Mouse (Mus musculus) fibroblast of lung, adult 2 months (primary cell): Measurements from ENCODE around the gene Arhgap18.

Source experiments
- DNase-seq: peaks from one replicate; pipeline ENCODE4 v3.0.0-alpha.2; 2011; ENCODE audit warnings: low read depth

The Arhgap18 gene

DNA sequence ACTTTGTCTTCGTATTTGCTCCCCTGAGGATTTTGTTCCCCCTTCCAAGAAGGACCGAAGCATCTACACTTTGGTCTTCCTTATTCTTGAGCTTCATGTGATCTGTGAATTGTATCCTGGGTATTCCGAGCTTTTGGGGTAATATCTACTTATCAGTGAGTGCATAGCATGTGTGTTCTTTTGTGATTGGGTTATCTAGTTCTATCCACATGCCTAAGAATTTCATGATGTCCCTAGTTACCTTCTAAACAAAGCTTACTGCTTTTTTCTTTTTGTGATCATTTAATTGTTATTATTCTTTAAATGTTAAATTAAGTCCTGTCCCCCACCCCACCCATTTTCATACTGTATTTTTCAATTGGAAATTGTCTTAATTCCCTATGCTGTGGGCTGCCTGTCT, 78.8 kb downstream of the Arhgap18 start:
- DNase-seq, result no peak

DNA sequence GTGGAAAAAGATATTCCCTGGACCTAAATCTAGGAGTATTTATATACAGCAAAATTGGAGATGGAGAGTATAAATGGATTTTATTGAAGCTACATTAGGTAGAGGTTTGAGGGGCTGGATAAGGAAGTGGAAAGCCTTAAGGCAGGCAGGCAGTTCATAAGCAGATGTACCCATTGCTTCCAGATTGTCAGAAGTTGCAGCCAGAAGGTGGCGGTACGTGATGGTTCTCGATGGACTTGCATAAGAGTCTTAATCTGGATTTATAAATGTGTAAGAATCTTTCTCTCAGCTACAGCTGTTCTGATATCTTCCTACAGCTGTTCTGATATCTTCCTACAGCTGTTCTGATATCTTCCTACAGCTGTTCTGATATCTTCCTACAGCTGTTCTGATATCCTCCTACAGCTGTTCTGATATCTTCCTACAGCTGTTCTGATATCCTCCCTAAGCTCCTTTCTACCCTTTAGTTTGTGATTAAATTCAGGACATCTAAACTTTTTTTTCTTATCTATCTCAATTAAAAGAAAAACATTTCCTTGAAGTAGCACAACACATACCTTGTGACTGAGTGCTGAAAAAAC, 79.5 kb downstream of the Arhgap18 start:
- DNase-seq, result no peak

DNA sequence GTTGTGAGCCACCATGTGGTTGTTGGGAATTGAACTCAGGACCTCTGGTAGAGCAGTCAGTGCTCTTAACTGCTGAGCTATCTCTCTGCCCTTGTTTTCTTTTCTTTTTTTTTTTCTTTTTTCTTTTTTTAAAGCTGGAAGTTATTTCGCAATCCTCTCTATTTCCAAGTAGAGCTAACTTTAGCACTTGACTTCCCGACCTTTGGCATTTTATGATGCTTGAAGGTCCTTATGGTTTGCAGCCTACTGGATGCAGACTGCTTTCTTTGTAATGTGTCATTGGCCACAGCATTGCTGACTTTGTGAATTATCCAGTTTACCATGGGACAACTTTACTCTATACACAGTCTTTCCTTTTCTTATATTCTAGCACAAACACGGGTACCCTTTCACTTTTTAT, 80.2 kb downstream of the Arhgap18 start:
- no peak for DNase-seq

DNA sequence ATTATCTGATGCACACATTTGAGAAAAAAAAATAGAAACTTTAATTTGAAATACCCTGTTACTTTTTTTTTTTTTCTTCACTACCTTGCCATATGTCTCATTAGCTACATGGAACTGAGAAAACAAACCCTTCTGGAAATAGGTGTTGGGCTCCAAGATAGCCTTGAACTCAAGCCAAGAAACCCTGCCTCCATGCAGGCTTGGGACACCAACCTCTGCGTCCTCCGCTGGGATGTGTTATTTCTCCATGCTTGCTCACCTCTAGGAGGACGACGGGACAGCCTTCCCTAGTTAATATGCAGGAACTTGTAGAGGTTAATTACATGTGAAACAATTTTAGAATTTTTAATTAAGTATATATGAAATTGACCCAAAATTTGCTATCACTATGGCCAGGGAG, 96.1 kb downstream of the Arhgap18 start:
- DNase-seq, result no peak

DNA sequence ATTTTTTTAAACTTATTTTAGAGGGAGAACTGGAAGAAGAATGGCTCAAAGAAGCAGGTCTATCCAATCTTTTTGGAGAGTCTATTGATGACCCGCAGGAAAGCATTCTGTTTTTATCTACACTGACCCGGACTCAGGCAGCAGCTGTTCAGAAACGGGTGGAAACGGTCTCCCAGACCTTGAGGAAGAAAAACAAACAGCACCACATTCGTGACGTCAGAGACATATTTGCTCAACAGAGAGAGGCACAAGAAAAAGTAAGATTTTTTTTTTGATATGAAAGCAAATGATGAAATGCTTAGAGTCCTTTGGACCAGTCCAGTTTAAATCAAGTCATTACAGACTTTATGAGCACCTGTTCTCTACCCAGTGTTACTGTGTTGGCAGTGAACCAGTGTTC, 96.6 kb downstream of the Arhgap18 start:
- DNase-seq, result no peak

DNA sequence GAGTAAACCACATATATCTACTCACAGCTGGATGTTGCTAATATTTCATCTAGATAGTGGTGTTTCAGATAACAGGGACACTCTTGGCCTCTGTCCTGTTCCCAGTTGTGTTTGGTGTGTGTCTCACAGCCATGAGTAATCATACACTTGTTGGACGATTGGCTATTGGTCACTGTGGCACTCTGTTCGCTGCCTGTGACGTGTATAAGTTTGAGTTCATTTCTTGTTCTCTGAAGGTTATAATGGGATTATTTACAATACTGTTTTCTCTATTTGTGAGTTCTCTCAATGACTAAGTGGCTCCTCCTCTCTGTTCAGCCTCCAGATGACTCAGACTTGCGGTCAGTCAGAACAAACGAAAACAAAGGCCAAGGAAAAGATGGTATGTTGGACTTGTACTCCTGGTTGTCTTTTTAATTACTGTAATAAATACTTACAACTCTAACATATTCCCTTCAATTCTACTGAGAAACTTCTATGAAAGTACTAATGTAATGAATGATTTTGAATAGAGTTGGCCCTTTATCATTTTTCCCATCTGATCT, 101.4 kb downstream of the Arhgap18 start:
- no peak for DNase-seq

DNA sequence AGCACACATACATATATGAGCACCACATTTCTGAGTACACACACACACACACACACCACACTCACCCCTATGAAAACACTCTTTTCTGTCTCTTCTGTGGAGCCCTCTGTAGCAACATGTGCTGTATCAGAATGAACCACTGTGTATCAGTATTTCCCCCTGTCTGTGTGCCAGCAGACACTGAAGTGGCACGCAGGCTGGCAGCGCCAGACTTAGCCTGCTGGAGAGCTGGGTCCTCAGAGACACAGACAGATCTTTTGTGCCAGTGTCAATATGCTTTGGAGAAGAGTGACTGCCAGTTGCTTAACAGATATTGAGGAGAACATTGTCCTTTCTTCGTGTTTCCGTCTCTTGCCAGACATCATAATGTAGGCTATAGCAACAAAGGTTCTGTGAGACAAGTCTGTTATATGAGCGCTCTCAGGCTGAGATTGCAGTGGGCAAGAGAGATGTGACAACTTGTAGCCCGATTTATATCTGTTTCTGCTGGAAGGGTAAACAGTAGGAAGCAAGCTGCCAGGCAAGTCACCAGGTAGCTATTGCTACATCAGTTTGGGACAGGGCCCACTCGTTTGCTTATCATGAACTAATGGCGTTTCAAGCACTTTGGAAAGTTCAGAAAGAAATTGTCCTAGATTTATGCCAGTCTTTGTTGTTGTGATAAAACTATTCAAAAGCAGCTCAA, 102.8 kb downstream of the Arhgap18 start:
- DNase-seq, result no peak

DNA sequence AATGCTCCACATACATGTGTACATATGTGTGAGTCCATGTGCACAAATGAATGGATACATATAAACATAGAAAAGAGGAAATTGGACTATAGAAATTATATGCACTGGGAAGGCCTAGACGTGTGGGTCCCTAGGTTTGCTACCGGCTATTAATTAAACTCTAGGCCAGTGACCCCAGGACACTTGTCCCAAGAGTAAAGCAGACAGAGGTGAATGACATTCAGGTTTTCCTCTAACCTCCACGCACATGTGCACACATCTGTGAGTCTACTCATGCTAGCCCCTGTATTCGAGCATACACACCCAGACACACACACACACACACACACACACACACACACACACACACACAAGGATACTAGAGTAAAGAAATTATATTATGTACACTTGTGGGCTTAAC, 104.4 kb downstream of the Arhgap18 start:
- DNase-seq, result no peak

DNA sequence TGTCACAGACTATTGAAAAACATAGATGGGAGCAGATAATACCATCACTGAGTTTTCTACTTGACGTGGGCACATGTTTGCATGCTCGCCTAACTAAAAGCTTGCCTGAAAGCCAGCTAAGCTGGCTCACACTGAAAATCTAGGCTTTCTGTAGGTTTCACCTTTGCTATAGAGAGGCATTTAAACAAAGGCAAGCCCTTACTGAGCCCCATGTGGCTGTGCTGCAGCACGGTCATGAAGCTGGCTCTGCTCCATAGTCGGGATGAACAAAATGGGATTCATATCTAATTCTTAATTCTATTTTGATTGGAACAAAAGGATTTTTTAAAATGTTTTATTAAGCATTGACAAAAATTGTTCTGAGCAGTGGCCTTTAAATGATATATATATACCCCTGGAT, 105.3 kb downstream of the Arhgap18 start:
- DNase-seq, result no peak

DNA sequence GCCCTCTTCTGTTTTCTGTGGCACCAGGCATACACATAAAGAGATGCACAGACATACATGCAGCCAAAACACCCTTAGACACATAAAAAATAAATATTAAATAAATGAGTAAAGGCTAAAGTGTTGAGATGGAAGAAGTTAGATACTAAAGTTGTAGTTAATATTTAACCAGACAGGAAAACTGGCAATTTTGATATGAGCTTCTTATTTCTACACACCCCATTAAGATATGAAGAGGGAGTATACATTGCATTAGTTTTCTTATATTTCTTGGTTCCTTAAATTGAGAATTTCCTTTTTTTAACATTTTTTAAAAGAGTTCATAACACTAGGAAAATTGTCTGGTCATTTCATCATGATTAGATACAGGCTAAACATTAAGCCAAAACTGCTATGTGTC, 108.0 kb downstream of the Arhgap18 start:
- DNase-seq, result no peak

DNA sequence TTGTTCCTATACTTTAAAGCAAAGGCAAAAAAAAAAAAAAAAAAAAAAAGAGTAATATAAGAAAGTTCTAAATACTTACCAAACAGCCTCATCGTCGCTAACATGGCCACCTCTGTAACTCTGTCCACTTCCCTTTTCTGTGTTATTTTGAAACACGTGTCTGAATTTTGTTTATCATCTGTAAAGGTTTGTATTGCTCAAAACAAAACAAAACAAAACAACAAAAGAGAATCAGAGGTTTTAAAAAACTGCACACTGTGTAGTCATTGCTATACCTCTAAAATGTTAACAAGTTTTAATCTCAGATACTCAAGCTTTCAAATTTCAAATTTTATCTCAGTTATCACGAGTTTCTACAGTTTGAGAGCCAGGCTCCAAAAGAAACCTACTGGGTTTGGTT, 109.0 kb downstream of the Arhgap18 start:
- DNase-seq, result no peak

DNA sequence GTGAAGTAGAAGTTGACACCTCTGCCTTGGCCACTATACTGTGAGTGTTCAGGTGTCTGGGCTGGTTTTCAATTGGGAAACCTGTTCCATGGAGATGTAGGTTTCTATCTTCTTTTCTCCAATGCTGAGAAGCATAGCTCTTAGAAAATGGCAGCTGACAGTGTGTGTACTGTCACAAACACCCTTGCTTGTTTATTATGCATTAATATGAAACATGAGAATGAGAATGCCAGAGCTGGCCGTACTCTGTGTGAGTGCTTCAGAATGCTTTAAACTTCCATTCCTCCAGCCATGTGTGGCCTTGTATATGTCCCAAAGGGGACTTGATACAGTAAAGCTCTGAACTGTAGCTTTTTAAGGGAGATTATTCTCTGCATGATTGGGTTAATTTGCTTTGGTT, 110.8 kb downstream of the Arhgap18 start:
- no peak for DNase-seq

DNA sequence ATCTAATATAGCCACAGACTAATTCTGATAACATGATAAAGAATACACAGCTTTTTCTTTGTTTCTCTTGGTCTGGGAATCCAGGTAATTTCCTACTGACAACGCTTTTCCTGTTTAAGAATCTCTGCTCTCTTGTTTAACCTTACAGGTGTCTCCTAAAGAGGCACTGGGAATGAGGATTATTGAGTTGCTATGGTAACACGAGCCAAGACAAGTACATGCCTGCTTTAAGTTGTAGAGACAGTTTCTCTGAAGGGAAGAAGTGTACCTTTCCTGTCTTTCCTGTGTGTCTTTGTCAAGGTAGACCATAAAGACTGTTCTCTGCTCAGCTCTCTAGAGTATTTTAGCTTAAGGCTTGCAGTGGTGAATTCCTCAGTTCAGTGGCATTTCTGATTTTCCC, 117.6 kb downstream of the Arhgap18 start:
- no peak for DNase-seq

DNA sequence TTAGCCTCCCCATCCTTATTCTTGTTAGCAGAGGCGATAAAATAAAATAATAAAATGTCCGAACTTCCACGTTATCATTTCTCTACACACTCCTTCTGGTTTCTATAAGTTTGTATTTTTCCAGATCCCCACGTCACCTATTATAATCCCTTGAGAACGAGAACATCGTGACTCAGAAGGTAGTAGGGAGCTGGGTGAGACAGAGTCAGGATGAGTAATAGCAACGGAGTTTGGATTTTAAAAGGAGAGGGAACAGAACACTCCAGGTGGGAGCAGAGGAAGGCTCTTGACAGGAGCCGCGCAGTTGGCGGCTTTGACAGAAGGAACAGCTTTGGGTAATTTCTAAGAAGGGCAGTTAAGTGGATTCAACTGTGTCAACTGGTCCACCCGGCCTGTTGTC, 124.1 kb downstream of the Arhgap18 start:
- DNase-seq, result no peak

DNA sequence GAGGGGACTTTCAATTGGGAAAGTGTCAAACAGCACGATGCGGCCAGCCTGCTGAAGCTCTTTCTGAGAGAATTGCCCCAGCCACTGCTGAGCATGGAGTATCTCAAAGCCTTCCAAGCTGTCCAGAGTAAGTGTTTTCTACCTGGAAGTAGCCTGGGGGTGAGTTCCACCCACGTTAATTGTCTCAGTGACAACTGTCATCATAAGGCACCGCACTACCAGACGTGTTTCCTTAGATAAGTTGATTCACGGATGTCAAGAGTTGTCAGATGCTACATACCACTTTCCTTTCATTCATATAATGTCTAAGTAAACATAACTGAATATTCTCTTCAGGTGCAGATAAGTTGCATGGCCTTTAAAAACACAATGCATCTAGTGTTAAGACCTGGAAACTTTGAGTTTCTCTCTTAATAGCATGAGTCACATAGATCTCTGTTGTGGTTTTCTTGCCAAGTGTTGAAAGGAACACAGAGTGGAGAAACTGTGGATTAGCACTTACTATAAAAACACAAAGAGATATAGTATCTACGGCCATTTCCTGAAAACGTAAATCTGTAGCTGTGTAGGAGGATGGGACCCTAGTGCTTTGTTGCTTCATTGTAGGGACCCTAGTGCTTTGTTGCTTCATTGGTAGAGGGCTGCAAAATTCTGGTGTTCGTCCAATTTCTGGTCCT, 125.8 kb downstream of the Arhgap18 start:
- no peak for DNase-seq

DNA sequence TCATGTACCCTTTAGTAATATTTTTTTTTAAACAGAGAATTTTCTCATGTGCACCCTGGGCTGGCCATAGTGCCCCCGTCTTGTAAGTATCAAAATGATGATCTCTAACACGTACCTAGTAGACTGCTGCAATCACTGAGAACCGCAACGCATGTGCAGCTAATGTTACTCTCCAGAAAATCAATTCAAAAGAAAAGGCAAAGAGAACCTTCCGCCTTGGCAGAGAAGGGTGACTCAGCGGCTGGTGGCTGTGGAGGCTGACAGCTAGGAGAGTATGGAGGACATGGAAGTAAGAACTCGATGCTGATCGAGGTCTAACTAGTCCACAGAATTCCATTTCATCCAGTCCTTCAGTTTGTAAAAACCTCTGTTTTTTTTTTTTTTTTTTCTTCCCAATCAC, 131.7 kb downstream of the Arhgap18 start:
- no peak for DNase-seq

DNA sequence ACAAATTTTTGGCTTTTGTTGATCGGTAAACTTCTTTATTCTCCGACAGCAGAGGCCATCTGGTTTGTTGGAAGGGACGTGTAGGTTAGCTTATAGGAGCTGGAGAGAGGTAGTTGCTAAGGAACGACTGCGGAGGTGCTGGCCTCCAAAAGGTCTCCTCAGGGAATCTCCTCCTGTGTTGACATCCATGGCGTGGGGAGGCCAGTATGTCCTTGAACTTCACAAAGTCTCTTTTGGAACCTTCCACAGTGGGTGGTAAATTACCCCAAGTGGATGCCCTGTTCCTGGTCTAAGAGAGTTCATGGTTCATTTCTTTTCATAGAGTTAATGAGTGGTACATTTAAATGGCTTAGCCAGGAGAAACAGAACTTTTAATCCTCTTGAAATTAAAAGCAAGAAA, 136.0 kb downstream of the Arhgap18 start:
- no peak for DNase-seq

DNA sequence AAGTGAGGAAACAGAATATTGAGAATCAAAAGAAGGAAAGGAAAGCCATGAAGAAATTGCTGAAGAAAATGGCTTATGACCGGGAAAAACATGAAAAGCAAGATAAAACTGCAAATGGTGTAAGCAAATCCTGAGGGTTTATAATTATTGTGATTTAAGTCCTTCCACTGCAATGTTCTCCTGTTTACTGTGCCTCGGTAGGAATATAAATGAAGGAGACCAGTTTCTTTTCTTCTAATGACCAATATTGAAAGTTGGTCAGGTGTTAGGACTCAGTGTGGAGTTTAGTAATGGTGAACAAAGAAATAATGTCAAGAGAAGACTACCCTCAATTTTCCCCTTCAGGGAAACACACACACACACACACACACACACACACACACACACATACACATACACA, 136.5 kb downstream of the Arhgap18 start:
- no peak for DNase-seq

DNA sequence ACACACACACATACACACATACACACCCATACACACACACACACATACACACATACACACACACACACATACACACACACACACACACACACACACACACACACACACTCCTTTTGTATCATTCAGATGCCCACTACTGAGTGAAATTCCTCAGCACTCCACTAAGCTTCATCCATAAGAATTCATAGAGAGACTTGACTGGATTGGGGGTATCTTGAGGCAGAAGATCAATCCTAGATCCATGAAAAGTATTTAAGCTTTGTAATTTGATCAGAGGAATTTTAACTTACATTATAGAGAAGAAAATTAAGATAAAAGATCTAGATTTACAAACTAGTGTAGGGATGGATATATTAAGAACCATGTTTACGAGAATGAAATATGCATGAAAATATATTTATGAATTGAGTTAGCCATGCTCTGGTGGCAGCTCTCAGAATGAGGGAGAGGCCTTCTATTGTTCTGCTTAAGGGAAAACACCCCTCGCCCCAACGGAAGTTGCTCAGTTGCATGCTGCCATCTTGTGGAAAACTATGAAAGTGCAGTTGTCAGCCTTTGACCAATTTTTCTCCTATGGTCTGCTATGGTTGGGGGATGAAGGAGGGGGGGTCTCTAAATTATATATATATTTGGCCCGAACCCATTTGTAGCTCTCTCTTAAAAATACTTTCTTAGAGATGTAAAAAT, 137.2 kb downstream of the Arhgap18 start:
- DNase-seq, result no peak

DNA sequence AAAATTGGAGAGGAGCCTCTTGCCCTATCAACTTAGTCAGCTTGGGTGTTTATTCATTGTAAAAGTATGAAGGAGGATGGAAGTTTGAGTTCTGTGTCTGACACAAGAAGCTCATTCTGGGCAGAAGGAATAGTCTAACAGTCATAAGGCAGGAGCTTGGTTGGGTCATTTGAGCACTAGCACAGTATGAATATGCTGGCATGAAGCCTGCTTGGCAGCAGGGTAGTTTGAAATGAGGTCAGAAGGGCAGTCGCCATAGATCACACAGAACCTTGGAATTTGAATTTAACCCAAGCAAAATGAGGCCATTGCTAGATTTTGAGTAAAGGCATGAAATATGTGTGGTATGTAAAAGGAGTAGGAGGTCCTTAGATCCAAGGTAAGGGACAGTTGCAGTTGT, 139.9 kb downstream of the Arhgap18 start:
- DNase-seq, result peak; percentile 70

DNA sequence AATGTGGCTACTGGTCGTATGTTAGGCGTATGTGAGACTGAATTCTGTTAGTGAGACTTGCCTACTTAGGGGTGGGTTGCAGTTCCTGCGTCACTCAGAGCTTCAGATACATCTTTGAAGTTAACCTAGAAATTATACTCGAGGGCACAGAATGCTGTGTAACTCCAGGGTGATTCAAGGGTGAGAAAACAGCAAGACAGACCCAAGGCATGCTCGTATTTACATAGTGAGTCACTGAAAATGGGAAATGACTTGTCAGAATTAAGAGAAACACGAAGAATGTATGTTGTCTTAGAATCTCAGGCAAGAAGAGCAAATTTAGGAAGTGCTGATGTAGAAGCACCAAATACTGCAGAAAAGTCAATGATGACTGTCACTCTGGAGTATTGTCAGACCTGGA, 142.5 kb downstream of the Arhgap18 start:
- DNase-seq, result no peak

DNA sequence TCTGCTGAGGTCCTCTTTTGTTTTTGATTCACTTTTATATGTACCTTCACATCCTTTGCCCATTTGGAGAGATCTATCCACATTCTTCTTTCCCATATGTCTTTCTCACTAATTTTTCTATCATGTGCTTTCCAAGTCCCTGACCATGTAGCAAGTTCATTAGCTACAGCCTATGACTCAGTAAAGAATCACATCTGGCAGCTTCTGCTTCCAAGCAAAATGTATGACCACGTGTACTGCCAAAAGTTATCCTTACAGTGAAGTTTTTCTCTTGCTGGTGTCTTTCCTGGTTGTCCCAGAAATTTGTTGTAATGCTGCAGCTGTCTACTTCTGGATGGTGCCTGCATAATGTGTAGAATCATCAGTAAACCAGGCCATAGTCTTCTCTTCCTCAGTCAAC, 147.2 kb downstream of the Arhgap18 start:
- no peak for DNase-seq

DNA sequence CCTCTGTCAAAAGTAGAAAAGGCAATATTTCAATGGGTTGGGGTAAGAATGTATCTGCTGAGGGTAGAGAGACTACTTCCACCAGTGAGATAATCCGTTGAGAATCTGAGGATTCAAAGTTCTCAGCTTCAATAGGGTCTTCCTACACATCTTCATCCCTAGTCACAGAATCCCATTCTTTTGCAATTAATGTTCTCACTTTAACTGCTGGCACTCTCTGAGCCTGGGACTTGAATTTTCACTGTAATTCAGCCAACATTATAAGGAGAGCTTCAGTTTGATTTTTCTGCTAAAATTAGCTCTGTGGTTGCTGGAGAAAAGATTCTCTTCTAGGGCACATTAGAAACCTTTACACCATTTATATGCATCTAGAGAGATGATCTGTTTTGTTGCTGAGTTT, 150.6 kb downstream of the Arhgap18 start:
- DNase-seq, result no peak
